Mouse (Mus musculus) frontal cortex, adult (tissue): ENCODE measurements at regions not wholly inside any gene's neighbourhood (a gene's known extent, or its start where the extent isn't known, plus 50 kb on each side); places are given as distances from the start of the nearest gene placed in this dataset.
"Not testable (repeated sequence)": the region's sequence is repeated elsewhere in the genome, so short reads cannot be mapped to it uniquely, and the experiment has no call there.

Experiments
- ATAC-seq: cut with Nextera tagmentation; 2 replicates; pipeline ENCODE4 v1.9.2; 2017; ENCODE audit warnings: mild to moderate bottlenecking, moderate library complexity, mixed read lengths; ENCODE audit not compliant: low TSS enrichment

- ATAC-seq, result no peak
These were observed 165.5 kb upstream of the Stk26 start for GRCm38 (mm10) chrX:50675356-50675755.

GRCm38 (mm10) chrX:50657835-50658565, 182.8 kb upstream of the Stk26 start:
- peak; percentile 83 for ATAC-seq

GRCm38 (mm10) chrX:50657180-50657834, 183.5 kb upstream of the Stk26 start:
- no peak for ATAC-seq

- ATAC-seq, result not testable (repeated sequence)
These were observed 185.5 kb upstream of the Stk26 start for GRCm38 (mm10) chrX:50655380-50655779.

DNA sequence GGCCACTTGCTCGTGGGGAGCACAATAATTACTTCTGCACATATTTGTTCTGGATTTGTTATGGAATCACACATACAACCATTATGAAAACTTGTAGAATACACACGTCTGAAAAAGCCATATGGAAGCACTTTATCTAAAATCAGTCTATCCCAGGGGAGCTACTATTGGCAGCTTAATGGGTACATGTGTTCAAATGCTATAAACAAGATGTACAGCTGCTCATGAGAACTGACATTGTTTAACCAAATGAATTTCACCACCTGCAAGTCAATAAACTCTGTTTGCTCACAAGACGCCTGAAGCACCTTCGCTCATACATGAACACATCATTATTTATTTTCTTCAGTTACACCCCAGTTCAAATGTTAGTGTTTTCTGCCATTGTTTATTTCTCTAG, 199.5 kb upstream of the Stk26 start:
- ATAC-seq, result no peak

- peak; percentile 43 for ATAC-seq
These were observed 205.2 kb upstream of the Stk26 start for GRCm38 (mm10) chrX:50635634-50636033.

- ATAC-seq, result peak; percentile 100
These were observed 205.8 kb upstream of the Stk26 start for GRCm38 (mm10) chrX:50634842-50635615.

- ATAC-seq, result no peak
These were observed 204.2 kb upstream of the Olfr1324 start for GRCm38 (mm10) chrX:50632536-50632935.

GRCm38 (mm10) chrX:50625336-50625735, 197.0 kb upstream of the Olfr1324 start:
- no peak for ATAC-seq

DNA sequence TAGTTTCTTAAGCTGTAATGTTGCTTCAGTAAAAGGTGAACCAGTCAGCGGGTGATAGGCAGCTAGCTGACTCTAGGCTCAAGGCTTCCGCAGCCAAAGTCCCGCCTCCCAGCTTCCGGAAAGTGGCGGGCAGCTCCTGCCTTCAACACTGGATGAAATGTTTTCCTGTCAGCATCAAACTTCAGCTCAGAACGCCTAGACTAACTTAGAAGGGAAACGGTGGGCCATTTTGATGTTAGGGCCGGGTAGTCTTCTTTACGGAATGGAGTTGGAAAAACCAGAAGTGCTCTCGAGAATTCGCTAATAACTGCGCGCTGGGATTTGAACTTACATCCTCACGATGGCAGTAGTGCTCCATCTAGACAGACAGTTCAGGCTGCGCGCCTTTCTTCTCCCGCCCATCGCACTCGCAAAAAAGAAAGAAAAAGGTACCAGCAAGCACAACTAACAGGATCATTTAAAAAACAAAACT, 194.7 kb upstream of the Olfr1324 start:
- ATAC-seq, result no peak

DNA sequence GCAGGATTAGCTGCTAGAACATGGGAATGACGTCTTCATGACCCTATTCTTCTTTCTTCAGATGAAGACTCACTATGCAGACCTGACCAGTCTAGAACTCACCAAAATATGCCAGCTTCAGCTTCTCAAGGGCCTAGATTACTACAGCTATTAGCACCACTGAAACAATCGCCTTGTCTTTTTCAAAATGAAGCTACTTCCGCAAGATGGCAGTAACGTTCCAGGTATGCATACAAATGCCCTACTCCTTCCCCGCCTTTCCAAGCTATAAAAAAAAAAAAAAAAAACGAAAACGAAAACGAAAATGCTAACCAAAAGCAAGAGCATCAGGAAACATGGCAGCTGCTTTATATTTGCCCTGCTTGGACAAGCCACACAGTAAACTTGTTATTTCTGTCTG, 192.6 kb upstream of the Olfr1324 start:
- no peak for ATAC-seq

- no peak for ATAC-seq
These were observed 191.6 kb upstream of the Olfr1324 start for GRCm38 (mm10) chrX:50619919-50620318.

- no peak for ATAC-seq
These were observed 190.6 kb upstream of the Olfr1324 start for GRCm38 (mm10) chrX:50618936-50619335.

DNA sequence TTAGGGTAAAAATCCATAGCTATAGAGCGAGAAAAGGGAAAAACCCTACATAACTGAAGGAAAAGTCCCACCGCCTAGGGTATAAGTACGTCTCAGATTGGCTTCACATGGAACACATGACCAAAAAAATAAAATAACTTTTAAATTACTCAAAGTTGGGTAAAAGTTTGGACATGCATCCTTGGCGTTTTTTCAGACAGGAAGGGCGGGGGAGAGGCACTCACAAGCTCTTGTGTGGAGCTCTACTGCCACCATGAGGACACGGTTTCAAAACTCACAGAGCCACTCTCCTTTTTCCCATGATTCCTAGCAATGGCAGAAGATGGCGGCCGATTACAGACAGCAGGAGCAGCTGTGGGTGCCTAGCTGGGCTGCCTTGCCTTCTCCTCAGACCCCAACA, 188.6 kb upstream of the Olfr1324 start:
- ATAC-seq, result not testable (repeated sequence)

DNA sequence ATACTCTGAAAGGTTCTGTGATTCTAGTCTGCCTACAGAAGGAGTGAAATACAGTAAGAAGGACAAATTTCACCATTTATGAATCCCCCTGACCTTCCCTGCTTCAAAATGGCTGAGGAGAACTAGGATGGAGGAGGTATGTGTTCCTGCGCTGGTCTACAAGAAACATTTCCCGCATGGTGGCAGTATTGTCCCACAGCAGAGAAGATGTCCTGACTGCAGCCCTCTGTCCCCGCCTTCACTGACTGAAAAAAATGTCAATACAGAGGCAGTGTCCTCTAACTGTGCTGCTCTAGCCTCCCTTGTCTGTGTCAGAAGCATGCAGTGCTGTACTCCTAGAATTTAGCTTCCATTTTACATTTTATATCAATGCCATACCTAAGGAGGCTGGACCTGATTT, 186.6 kb upstream of the Olfr1324 start:
- ATAC-seq, result not testable (repeated sequence)

GRCm38 (mm10) chrX:50614367-50614766, 186.1 kb upstream of the Olfr1324 start:
- ATAC-seq, result not testable (repeated sequence)

DNA sequence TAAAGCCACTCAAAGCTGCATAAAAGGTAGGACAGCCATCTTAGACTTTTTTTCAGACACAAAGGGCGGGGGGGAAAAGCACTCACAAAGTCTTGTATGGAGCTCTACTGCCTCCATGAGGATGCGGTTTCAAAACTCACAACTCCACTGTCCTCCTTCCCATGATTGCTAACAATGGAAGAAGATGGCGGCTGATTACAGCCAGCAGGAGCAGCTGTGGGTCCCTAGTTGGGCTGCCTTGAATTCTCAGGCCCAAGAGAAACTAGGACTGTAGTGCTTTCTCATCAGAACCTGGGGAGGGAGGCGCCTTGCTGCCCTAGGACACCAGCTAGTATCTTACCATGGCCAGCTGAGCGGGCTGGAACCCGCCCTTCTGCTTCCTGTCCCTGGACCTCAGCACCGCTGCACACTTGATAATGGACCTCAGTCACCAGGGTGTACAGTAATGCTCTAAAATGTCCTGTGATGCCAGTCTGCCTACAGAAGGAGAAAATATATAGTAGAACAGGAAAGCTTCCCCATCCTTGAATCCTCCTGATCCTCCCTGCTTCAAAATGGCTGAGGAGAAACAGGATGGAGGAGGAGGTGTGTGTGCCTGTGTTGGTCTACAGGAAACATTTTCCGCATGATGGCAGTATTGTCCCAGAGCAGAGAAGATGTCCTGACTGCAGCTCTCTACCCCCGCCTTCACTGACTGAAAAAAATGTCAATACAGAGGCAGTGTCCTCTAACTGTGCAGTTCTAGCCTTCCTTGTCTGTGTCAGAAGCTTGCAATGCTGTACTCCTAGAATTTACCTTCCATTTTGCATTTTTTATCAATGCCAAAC, 183.7 kb upstream of the Olfr1324 start:
- no peak for ATAC-seq

GRCm38 (mm10) chrX:50608141-50608540, 179.8 kb upstream of the Olfr1324 start:
- ATAC-seq, result not testable (repeated sequence)

- ATAC-seq, result no peak
These were observed 179.3 kb upstream of the Olfr1324 start for GRCm38 (mm10) chrX:50607636-50608035.

- ATAC-seq, result not testable (repeated sequence)
These were observed 177.2 kb upstream of the Olfr1324 start for GRCm38 (mm10) chrX:50605517-50605916.

- ATAC-seq, result not testable (repeated sequence)
These were observed 176.7 kb upstream of the Olfr1324 start for GRCm38 (mm10) chrX:50604995-50605394.

GRCm38 (mm10) chrX:50602881-50603280, 174.6 kb upstream of the Olfr1324 start:
- not testable (repeated sequence) for ATAC-seq
